Mouse (Mus musculus) right cerebral cortex, adult 2 months (tissue): ENCODE results near the gene Chrm3.
A peak's percentile ranks its signal among the peaks of the same experiment; 100 is the strongest.

Source experiments
- DNase-seq, 2 experiments: peaks; one replicate each; pipeline ENCODE4 v3.0.0; 2021 to 2022; ENCODE audit warnings: low spot score in 2 of 2

The Chrm3 gene

DNA sequence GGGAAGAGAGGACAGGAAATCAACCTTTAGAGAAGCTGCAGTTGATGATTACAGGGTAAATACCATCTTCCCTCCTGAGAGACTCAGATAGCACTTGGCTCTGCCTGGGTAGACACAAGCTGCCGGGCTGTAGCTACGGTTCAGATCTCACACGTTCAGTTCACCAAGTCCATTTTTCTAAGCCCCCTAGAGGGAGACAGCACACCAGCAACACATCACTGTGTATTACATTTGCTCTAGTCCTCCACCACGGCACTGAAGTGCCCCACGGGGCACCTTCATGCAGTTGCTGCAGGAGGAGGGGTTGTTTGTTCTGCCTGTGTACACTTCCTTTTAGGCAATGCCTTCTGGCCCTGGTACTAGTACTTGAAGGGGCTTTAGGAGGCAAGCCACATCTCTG lies 289.5 kb downstream of the Chrm3 start:
- DNase-seq = peak; percentile 49 to 55

DNA sequence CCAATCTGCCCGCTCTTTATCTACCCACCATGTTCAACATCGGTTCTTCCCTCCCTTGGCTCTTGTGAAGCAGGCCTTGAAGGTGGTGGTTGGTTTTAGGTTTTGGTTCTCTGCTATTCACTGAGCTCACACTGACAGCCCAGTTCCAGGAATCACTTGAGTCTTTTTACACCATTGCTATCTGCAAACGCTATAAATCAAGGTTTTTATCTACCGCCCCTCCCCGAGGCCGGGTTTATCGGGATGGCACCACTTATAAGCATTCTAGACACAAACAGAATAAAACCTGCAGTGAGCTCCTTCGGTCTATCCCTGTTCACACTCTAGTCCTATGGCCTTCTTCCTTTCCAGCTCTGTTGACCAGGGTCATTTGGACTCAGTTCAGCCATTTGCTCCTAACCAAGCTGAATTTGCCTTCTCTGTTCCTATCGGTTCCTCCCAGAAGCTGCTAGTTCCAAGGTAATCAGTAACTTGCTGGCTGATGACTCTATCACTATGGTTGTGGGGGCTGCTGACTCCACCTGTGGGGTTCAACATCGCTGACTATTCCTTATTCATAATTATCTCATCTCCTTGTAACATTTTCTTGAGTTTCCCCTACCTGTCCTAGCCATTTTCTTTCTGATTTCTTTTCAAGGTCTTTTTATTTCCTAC lies 291.6 kb downstream of the Chrm3 start:
- DNase-seq = no peak

DNA sequence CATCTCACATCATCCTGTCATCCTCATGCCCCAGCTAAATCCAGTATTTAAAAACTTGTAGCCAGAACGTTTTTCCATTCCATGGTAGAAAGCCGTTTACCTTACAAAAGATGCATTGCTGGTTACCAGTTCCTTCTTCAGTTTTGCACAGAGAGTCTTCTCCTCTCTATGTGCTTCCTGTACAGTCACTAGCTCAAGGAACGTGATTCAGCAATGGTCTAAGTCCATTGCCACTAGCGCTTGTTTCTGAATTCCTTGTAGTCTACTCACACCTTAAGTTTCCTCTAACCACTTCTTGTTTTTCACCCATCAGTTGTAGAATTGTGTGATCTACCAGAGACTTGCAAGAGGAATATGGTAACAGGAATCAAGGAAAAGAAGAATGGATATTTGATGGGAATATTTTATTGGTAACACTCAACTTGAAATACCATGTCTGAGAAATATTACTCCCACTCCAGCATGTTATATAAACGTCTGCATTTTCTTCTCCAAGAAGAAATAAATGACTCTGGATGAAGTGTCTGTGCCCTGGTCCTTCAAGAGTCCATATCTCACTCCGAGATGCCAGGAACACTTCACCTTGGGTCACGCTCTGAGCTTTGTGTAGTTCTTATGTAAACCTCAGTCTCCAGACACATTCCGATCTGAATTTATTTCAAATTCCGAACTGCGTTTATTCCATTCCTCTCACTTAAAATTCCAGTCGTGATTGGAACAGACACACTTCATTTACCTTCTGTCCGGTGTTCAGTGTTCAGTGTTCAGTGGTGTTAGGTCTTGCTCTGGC lies 293.6 kb downstream of the Chrm3 start:
- DNase-seq = no peak

DNA sequence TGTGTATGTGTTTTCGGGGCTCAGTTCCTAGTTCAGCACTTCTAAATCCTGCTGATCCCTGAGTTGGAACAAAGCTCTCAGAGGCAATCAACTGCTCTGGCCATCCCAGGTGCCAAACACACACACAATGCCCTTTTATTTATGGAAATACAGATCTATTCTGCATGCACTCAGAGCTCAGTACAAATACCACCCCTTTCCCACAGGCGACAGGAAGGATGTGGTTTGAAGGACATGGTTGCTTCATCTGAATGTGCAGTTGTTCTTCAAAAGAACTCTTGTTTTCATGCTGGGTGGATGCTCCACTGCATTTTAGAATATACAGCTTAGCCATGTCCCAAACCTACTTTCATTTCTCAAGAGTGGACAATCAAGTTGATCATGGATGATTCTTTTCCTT lies 294.9 kb downstream of the Chrm3 start:
- DNase-seq = no peak

DNA sequence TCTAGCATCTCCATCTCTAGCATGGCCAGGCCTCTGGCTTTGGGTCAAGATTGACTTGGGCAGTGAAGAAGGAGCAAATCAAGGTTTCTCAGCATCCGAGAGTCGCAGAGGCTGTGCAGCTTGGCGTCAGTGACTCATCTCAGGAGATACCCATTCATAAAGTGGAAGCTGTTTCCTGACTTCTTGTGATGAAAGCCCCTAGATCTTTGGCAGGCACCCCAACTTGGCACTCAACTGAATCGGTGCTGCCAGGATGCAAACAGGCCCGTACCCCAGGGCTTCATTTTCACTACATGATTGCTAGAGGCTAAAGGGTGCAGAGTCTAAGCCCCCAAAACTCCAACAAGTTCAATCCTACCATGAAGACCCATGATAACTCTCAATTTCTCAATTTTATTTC lies 298.0 kb downstream of the Chrm3 start:
- no peak for DNase-seq

DNA sequence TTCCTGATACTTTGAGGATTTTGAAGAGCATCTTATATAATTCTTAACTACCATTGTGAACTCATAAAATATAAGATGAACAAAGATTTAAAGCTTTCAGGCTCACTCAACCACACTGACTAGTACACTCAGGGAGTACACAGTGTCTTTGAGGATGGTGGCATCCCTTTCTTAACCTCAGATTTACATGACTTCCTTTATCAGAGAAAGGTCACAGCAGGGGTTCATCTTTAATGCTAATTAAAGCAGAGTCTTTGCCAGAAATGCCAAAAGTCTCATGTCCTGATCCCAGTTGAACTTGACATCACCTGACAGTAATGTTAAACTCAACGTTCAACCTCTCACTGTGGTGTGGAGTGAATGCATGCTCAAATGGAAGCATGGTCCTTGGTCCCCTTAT lies 301.7 kb downstream of the Chrm3 start:
- DNase-seq = no peak

DNA sequence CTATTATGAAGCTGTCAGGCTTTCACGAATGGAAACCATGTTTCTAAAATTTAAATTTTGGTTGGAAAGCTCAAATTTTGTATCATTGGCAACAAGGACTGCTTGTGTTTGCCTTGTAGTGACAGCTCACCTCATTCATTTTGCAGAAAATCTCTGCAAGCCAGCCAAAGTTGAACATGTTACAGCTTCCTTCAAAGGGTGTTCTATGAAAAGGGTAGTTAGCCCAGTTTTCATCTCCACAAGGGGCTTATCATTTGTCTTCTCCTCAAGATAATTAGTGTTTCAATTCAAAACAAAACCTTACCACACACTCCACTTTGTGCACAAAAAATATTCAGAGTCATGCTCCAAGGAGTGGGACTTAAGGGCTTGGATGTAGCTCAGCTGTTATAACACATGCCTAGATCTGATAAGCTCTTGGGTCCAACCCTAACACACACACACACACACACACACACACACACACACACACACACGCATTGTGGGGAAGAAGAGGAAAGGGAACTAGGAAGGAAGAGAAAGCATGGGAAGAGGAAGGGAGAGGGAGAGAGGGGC lies 302.9 kb downstream of the Chrm3 start:
- no peak for DNase-seq

DNA sequence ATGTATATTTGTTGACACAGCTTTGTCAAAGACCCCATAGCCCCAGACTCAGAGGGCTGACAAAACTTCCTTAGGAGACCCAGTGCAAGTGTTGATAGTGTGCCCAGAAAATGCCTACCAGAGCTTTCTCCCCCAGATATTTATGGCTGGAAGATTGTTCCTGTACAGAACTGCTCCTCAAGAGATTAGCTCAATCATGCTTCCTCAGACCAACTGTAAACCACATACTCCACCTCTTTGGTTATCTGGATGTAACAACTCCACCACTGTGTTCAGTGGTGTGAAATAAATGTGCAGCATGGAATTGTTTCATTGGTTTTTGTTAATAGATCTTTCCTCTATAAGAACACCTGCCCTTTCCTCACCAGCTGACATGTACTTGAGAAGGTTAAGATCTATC lies 306.6 kb downstream of the Chrm3 start:
- DNase-seq = no peak

DNA sequence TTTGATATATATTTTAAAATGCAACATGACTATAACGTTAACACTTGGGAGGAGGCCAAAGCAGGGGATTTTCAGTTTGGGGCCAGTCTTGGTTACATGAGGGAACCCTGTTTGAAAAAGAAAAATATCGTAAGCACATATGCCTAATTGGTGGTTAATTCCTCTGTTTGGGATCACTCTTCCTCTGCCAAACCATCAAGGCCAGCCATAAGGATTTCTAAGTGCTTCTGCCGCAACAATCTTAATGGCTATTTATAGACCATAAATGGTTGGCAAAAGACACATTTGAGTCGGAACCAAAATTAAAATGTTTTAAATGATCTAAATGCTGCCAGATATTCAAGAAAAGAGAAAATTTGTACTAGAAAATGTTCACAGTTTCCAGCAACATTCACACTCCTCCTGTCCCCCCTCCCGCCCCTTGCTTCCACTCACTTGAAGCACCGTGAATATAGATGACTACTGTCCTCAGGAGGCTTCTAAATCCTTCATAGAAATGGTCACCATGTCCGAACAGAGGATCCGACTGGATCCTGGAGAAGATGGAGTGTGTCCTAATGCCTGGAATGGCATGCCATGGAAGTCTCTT lies 307.3 kb downstream of the Chrm3 start:
- peak; percentile 16 to 17 for DNase-seq

DNA sequence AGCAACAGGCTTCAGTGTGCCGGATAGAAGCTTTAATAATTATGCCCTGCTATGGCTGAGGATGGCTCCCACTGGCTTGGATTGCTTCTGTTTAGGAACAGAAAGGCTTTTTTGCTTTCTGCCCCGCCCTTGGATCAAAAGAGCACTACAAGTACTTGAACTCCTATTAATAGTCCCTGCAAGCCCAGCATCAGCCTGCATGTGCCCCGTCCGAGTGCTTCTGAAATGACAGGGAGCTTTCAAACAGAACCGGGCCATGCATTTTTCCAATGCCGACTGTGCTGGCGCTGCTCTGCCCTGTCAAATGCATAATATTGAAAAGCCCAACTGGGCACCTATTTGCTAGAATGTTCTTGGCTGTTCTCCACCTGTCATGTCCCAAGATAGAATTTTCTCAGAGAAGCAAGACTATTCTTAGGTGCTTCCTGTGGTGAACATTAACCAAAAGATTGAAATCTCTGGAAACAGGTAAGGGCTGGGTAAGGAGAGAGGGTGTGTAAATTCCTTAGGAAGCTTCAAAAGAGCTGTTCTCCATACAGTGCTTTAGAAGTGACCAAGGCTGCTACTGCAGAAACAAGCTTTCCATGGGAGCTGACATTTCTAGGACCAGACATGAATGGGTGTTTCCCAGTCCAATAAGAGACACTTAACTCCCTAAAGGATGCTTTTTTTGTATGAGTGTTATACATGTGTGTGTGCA lies 314.8 kb downstream of the Chrm3 start:
- no peak for DNase-seq

DNA sequence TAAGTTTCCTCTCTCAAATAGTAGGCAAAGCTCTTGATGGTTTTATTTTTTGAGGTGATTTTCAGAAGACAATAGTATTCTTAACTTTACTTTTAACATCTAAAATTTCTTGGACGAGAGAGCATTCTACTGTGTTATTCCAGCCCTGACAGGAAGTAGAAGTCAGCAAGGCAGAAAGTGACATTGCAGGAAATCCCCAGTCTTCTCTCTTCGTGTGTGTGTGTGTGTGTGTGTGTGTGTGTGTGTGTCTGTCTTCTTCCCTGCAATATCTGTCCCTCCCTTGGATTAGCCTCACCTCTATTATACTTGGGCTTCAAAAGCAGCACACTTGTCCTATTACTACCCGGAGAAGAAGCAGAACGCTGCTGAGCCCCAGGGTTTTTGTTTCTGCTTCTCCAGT lies 316.6 kb downstream of the Chrm3 start:
- DNase-seq = no peak

DNA sequence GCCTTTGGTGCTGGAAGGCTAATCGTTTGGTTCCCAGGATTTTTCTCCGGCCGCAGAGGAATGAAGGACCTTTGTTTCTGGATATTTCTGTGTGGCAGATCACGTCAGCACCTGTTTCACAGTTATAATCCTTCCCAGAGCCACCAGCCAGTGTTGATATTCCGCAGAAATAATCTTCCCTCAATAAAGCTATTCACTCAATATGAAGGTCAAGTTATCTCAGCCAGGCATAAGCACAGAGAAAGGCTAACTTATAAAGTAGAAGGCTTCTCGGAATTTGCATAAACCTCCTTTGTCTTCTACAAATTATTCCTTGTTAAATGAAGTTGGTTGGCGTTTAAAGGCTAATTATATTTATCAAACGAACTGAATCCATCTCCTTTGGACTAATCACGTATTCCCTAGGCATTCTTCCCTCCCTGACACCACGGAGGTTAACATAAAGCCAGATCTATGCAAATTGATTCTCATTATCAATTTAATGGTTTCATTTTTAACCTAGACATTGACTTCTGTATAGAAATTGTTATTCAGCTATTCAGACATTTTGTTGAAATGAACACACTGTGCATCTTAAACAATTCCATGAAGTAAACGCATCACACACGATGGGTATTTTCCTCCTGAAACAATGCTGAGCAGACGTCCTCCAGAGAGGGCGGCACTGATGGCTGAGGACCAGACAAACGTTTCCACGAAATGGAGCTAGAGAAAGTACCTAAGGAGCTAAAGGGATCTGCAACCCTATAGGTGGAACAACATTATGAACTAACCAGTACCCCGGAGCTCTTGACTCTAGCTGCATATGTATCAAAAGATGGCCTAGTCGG lies 326.9 kb downstream of the Chrm3 start:
- DNase-seq = no peak

DNA sequence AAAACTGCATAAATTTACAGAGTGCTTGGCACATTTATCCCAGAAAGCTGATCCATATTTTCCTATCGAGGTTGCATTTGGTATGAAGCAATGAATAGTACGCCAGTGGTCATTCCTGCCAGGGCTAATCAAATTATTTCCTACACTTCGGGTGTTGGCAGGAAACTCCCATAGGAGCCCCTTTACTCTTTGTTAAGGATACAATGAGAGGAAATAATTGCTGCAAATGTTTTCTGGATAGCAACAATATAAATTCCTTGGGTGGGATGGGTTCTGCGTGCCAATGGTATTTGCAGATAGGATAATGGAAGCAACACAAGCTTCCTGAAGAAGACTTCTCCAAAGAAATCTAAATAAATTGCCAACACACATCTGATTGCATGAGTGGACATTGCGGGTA lies 329.1 kb downstream of the Chrm3 start:
- DNase-seq = no peak

DNA sequence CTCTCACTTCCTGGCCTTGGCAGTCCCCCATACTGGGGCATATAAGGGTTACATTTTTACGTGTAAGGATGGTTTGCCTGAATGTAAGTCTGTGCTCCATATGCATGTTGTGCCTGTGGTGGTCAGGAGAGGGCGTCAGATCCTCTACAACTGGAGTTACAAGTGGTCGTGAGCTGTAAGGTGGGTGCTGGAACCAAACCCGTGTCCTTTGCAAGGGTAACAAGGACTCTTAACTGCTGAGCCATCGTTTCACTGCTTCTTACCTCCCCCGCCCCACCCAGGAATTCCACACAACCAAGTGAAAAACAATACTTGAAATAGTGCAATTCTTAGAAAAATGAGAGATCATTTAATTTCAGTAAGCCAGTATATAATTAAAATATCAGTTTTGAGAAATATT lies 330.7 kb downstream of the Chrm3 start:
- no peak for DNase-seq

DNA sequence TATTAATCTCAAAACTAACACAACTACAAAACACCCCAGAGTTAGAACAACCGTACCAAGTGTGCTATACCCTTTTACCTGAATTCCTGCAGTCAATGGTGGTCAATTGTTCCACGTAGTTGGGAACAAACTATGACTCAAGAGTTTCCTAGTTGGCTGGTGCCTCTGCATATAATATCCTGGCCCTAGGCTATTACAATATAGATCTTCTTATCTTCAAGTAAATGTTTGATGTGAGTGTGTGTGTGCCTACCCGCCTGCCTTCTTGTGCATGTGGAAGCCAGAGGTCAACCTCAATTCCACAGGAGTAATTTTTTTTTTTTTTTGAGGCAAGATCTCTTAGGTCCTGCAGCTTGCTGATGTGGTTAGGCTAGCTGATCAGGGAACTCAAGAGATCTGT lies 335.5 kb downstream of the Chrm3 start:
- DNase-seq = no peak

DNA sequence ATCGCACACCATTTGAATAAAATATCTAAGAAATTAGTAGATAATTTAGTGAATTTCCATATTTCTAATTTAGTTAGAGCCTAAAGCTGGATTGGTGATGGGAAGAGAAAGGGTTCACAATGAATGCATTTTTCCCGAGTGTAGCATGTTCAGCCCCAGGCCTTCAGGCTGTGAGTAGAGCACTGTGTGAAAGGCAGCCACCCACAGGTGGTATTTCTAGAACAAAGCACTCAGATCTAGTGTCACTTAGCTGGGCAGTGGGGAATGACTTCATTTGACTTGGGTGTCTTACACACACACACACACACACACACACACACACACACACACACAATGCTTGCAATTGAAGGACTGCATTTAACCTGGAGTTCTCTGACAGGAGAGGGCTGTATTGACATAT lies 337.5 kb downstream of the Chrm3 start:
- no peak for DNase-seq

DNA sequence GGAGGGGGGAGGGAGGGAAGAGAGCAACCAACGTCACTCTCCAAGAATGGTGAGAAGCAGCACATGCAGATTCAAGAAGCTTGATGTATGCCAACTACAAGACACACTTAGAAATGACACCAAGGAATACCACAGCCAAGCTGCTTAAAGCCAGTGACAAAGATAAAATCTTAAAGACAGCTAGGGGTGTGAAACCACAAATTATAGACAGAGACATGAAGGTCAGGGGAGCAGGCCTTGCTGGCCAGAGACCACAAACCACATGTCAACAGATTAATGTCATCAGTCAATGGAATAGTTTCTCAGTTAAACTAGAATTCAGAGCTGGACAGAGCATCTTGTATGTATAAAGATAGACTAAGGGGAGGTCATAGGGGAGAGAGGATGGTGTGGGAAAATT lies 341.4 kb downstream of the Chrm3 start:
- DNase-seq = no peak

DNA sequence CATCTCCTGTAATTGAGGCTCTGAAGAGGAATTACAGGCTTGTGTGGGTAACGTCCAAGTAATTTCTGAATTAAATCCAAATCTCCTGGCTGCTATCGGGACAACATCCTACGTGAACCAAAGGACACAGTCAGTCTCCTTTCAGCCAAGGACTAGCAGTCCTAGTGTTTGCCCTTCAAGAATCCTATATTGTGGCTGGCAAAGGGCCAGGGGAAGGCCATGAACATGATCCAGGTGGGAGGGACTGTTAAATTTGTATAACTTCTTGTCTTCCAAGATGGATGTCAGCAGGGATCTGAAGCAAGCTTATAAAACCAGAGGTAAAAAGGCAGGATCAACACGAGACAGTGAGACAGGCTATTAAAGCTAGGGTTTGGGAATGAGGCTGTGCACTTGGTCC lies 357.7 kb downstream of the Chrm3 start:
- DNase-seq = no peak

DNA sequence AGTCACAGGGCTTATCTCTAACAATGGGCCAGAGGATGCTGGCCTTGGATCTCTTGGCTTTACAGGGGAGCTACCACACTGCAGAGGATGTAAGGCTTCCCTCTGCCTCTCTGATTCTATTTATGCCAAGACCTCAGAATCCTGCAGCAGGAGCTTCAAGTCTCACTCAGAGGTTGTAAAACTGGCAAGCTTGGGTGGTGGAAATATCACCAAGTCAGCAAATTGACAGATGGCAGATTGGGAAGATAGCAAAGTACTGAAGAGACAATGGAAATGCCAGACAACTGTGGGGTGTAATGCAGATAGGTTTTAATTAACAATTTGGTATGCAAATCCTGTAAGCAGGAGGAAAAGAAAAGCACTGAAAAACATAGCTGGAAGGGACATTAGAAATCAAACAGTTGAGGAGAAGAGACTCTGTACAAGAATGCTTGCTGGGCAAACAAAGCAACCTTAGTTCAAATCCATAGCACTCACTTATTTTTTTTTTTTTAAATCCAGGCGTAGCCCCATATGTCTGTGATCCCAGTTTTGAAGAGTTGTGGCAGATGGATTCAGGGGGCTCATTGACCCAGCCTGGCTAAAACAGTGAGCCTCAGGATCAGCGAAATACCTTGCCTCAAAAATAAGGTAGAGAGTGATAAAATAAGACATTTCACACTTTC lies 362.9 kb downstream of the Chrm3 start:
- DNase-seq = no peak

DNA sequence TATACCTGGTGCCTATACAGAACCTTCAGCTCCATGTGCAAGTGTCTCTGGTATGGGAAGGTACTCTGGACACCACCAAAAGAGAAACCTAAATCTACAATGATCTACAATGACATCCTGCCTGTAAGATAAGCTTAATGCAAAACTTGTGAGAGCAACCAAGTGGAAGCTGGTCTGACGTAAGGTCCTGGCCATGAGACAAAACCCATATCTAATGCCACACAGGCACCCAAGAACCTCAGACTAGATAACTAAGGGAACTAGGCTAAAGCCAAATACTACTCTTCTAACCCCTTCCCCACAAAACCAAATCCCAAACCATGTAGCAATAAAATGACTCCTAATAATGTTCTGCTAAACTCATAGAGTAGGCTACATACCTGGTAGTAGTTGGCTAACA lies 364.8 kb downstream of the Chrm3 start:
- no peak for DNase-seq

DNA sequence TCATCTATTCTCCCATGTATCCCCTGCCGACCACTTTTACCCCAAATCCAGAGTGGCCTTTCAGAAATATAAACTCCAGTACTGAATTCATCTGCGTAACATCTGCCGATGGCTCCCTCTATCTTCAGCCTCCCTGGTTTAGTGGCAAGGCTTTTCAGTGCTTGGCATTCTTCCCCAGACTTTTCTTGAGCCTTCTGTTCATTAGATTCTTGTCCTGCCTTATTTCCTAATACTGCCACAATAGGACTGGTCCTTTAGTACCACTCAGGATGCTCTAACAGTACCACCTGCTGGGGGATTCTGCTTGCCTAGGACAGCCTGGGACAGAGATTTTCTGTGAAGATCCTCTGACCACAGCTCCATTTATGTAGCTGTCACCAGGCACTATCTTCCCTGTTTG lies 367.1 kb downstream of the Chrm3 start:
- DNase-seq = no peak
